Mouse (Mus musculus) lung, embryonic 15.5 days (tissue): ENCODE results near the gene Tgfbr3l. TPM values are rescaled to one million over a fixed set of nuclear protein-coding genes. Genes with fewer than 3 reads are reported as not detected.

Source experiments
- ATAC-seq: fragments of 200-750 bp; cut with Nextera tagmentation; 2 replicates; pipeline ENCODE4 v1.8.0; 2017; ENCODE audit warnings: moderate number of reproducible peaks, borderline replicate concordance; ENCODE audit not compliant: low FRiP score, low TSS enrichment; ENCODE audit errors: extremely low read depth
- H3K27ac ChIP-seq: fragments of 300-500 bp; sonication (generic); 2 replicates; pipeline ENCODE4 v1.5.1; 2015; ENCODE audit warnings: moderate library complexity, mild to moderate bottlenecking, inconsistent platforms
- H3K27me3 ChIP-seq: fragments of 300-500 bp; sonication (generic); 2 replicates; pipeline ENCODE4 v1.6.1; 2015; ENCODE audit warnings: inconsistent platforms
- H3K36me3 ChIP-seq: fragments of 300-500 bp; sonication (generic); 2 replicates; pipeline ENCODE4 v1.6.1; 2015; ENCODE audit warnings: inconsistent platforms
- H3K4me1 ChIP-seq: fragments of 300-500 bp; sonication (generic); 2 replicates; pipeline ENCODE4 v1.6.1; 2015; ENCODE audit warnings: inconsistent platforms
- H3K4me2 ChIP-seq: fragments of 300-500 bp; sonication (generic); 2 replicates; pipeline ENCODE4 v1.6.1; 2015; ENCODE audit warnings: inconsistent platforms, mild to moderate bottlenecking, moderate library complexity
- H3K4me3 ChIP-seq: fragments of 300-500 bp; sonication (generic); 2 replicates; pipeline ENCODE4 v1.5.1; 2015; ENCODE audit warnings: mild to moderate bottlenecking, inconsistent platforms
- H3K9ac ChIP-seq: fragments of 300-500 bp; sonication (generic); 2 replicates; pipeline ENCODE4 v1.6.1; 2015; ENCODE audit warnings: inconsistent platforms
- H3K9me3 ChIP-seq: fragments of 300-500 bp; sonication (generic); 2 replicates; pipeline ENCODE4 v1.6.1; 2016; ENCODE audit warnings: inconsistent platforms
- WGBS: fragments of 180-500 bp; shearing (Covaris S2); methylation state at CpG from one replicate; pipeline ENCODE4 v1.1.7; 2015; 5-methylcytosine and 5-hydroxymethylcytosine counted together
- polyA plus RNA-seq: library from polyadenylated mRNA; unstranded; fragments of >200 nt; fragmentation: Nextera tagmentation; extraction: Ambion mirVana; gene quantifications from 2 replicates; pipeline ENCODE4 v1.2.1, GENCODE M21; 2015

The Tgfbr3l gene
- polyA plus RNA-seq, 1 experiment from 2014 or later = 3.4 TPM

GRCm38 (mm10) chr8:4292738-4293137, 44.7 kb downstream of the Tgfbr3l start:
- ATAC-seq = no peak
- Histone ChIP-seq H3K27me3 (no peaks in the 10 kb centered on the region), H3K4me2 (no peak overlapping the region), H3K9me3 (no peaks in the 10 kb centered on the region), H3K36me3 (peaks cover 93% of the 10 kb centered on the region), H3K9ac (no peak overlapping the region), H3K27ac (no peak overlapping the region), H3K4me1 (no peaks in the 10 kb centered on the region), H3K4me3 (no peak overlapping the region)
- 88% methylated on average over 5 of the region's 5 CpGs for WGBS

GRCm38 (mm10) chr8:4297822-4298221, 49.8 kb downstream of the Tgfbr3l start:
- Histone ChIP-seq H3K4me2 (no peak overlapping the region), H3K9ac (no peak overlapping the region), H3K27ac (no peak overlapping the region), H3K36me3 (peaks cover 94% of the 10 kb centered on the region), H3K27me3 (no peaks in the 10 kb centered on the region), H3K9me3 (no peaks in the 10 kb centered on the region), H3K4me3 (no peak overlapping the region), H3K4me1 (no peaks in the 10 kb centered on the region)
- 90% methylated on average over 4 of the region's 4 CpGs for WGBS
- no peak for ATAC-seq

Other genes starting within 250 kb of the Tgfbr3l start
- gene Cd209f, start 142.4 kb upstream of the Tgfbr3l start, polyA plus RNA-seq = not detected in 2 replicates
- gene Cd209g, start 114.1 kb upstream of the Tgfbr3l start, polyA plus RNA-seq = not detected in 2 replicates
- gene Evi5l, start 81.6 kb upstream of the Tgfbr3l start, polyA plus RNA-seq = 21.3 and 23.5 TPM in 2 replicates
- 7.5 TPM in 2 replicates for gene Prr36, start 30.8 kb upstream of the Tgfbr3l start, polyA plus RNA-seq
- 3.8 and 4.2 TPM in 2 replicates for gene Lrrc8e, start 21.4 kb upstream of the Tgfbr3l start, polyA plus RNA-seq
- gene Map2k7, start 9.5 kb upstream of the Tgfbr3l start, polyA plus RNA-seq = 29.6 and 31.3 TPM in 2 replicates
- 1.4 and 1.5 TPM in 2 replicates for gene Gm49320, start 9.3 kb upstream of the Tgfbr3l start, polyA plus RNA-seq
- 60.8 and 61.6 TPM in 2 replicates for gene Snapc2, start 4.9 kb downstream of the Tgfbr3l start, polyA plus RNA-seq
- gene Ctxn1, start 11.1 kb downstream of the Tgfbr3l start, polyA plus RNA-seq = 75.3 and 75.6 TPM in 2 replicates
- 55.1 and 56.0 TPM in 2 replicates for gene Timm44, start 27.7 kb downstream of the Tgfbr3l start, polyA plus RNA-seq
- gene Ccl25, start 77.0 kb downstream of the Tgfbr3l start, polyA plus RNA-seq = 16.8 and 30.8 TPM in 2 replicates
- 270 and 272 TPM in 2 replicates for gene Elavl1, start 77.2 kb downstream of the Tgfbr3l start, polyA plus RNA-seq
- gene Cers4, start 244.8 kb downstream of the Tgfbr3l start, polyA plus RNA-seq = 25.6 and 31.3 TPM in 2 replicates